Mouse (Mus musculus) testis, postnatal 10 days (tissue): ENCODE results near the gene Rad52.

Source experiments
- DNase-seq: peaks from one replicate; pipeline ENCODE4 v3.0.0; 2021; ENCODE audit warnings: low spot score

The Rad52 gene

GRCm38 (mm10) chr6:119902204-119903080, at the start of gene Rad52:
Rad52 (plus strand) TSS chr6:119902698.
- DNase-seq, result peak; percentile 89

- DNase-seq, result no peak
Measured at GRCm38 (mm10) chr6:119854156-119854555, 48.3 kb upstream of the Rad52 start.

- DNase-seq, result no peak
Measured at GRCm38 (mm10) chr6:119855471-119855870, 47.0 kb upstream of the Rad52 start.

- no peak for DNase-seq
Measured at GRCm38 (mm10) chr6:119860236-119860635, 42.3 kb upstream of the Rad52 start.

- DNase-seq, result no peak
Measured at GRCm38 (mm10) chr6:119861519-119861918, 41.0 kb upstream of the Rad52 start.

GRCm38 (mm10) chr6:119864341-119865034, 38.0 kb upstream of the Rad52 start:
- peak; percentile 47 for DNase-seq

- no peak for DNase-seq
Measured at GRCm38 (mm10) chr6:119883151-119883550, 19.3 kb upstream of the Rad52 start.

- no peak for DNase-seq
Measured at GRCm38 (mm10) chr6:119892711-119893110, 9.8 kb upstream of the Rad52 start.

GRCm38 (mm10) chr6:119903081-119903789, 737 bp downstream of the Rad52 start:
- no peak for DNase-seq

- DNase-seq, result no peak
Measured at GRCm38 (mm10) chr6:119905461-119905860, 3.0 kb downstream of the Rad52 start.

GRCm38 (mm10) chr6:119912046-119912445, 9.5 kb downstream of the Rad52 start:
- DNase-seq, result no peak

GRCm38 (mm10) chr6:119915710-119916109, 13.2 kb downstream of the Rad52 start:
- DNase-seq, result no peak

GRCm38 (mm10) chr6:119918561-119919181, 16.2 kb downstream of the Rad52 start:
- no peak for DNase-seq

GRCm38 (mm10) chr6:119922136-119922535, 19.6 kb downstream of the Rad52 start:
- no peak for DNase-seq

GRCm38 (mm10) chr6:119922544-119922943, 20.0 kb downstream of the Rad52 start:
- no peak for DNase-seq

- no peak for DNase-seq
Measured at GRCm38 (mm10) chr6:119924235-119925005, 21.9 kb downstream of the Rad52 start.
